Mouse (Mus musculus) retina, adult 2 months (tissue): ENCODE results near the gene Mal.
"Not testable (repeated sequence)": the region's sequence is repeated elsewhere in the genome, so short reads cannot be mapped to it uniquely, and the experiment has no call there.

Source experiments
- DNase-seq: peaks from one replicate; pipeline ENCODE4 v3.0.0-alpha.2; 2012; ENCODE audit warnings: low read depth, low spot score

Mal gene

DNA sequence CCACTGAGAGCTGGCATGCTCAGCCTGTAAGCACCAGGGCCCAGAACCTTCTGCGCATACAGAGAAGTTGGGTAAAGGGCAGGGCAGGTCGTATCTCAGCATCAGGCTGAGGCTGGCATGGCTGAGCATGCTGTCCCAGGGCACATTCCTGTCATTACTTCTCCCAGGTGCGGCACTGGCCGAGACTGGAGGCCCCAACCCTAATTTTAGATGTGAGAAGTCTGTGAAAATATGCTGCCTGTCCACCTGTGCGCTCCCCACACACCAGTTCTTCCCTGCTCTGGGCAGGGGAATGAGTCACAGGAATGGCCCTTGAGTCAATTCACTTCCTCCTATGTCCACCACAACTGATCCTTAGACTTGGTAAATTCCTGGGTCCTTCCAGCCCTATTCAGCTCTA lies 30.8 kb downstream of the Mal start:
- DNase-seq = no peak

DNA sequence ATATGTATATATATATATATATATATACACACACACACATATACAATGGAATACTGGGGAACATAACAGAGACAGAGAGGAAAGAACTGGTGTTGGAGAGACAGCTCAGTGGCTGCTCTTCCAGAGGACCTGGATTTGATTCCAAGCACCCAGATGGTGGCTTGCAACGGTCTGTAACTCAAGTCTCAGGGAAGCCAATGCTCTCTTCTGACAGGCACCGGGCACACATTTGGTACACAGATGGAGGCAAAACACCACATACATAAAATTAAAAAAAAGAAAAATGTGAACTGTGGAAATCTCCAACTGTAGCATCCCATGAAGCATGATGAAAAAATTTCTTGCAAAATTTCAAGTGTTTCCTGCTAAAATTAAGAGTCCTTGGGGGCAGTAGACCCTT lies 31.7 kb downstream of the Mal start:
- DNase-seq = no peak

DNA sequence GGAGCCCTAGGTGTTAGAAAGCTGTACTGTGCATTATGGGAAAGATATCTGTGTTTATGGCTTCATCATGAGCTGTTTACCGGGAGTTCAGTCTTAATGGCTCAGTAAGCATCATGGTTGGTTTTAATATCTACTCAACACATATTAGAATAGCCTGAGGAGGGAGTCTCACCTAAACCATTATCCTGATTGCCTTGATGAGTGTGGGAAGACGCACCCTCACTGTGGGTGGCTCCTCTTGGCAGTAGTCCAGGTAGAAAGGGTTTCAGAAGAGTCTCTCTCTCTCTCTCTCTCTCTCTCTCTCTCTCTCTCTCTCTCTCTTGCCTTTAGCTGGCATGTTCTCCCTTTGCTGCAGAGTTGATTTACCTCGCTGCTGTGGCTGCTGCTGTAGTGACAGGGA lies 34.4 kb downstream of the Mal start:
- no peak for DNase-seq

DNA sequence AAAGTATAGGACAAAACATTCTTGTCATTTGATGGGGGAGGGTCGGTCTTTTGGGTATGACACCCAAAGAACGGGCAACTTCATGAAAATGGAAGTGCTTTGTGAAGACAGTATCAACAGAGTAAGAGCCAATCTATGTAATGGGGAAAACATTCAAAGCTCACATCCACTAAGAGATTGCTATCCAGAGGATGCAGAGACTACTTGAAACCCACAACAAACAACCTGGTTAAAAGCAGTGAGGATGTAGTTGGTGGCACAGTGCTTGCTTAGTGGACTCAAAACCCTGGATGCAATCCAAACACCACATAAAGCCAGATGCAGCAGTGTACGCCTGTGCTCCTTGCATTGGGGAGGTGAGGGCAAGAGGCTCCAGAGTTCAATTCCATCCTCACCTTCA lies 37.2 kb downstream of the Mal start:
- no peak for DNase-seq

DNA sequence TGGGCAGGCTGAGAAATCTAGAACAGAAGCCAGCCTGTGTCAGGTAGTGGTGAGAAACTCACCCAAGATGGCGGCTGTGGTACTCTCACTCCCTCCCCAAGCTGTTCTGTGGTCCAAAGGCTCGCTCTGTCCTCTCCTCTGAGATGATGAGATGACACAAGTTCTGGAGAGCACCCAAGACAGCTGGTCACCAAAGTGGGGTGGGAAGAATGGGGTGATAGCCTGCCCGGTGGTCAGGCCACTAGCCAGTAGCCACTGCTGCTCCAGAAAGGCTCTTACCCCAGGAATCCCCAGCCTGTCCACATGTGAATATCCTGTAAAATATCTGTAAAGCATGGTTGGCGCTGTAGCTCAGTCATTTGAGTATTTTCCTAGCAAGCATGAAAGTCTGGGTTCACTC lies 44.2 kb downstream of the Mal start:
- DNase-seq = no peak

DNA sequence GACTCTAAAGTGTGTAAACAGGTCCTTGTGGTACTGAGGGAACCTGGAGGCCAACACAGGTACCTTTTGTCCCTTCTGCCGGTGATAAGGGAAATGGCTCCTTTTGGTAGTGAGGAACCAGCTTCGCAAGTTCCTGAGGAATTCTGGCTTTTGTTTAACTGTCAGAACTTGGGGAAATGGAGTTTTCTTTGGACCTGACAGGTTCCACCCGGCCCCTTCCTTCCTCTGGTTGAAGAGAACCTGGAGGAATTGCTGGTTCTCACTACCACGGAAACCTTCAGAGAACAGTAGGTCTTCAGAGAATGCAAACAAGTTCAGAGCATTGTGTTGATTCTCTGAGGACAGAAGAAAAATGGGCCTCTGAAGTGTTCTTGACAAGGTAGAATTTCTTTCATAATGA lies 45.1 kb downstream of the Mal start:
- no peak for DNase-seq

DNA sequence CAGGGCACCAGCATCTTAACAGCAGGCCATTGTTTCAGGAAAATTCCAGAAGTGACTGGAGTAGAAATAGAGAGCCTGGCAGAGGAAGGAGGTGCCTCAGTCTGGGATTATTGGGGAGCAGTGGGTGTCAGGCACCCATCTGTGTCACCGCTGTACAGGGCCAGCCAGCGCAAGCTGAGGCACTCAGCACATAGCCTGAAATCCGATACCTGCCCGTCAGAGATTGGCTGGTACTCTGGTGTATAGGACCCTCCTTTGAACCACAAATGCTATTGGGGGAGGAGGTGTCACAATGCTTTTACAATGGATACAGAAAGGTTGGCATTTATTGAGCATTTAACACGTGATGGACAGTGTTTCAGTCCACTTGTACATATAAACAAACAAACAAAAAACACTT lies 47.5 kb downstream of the Mal start:
- DNase-seq = no peak

DNA sequence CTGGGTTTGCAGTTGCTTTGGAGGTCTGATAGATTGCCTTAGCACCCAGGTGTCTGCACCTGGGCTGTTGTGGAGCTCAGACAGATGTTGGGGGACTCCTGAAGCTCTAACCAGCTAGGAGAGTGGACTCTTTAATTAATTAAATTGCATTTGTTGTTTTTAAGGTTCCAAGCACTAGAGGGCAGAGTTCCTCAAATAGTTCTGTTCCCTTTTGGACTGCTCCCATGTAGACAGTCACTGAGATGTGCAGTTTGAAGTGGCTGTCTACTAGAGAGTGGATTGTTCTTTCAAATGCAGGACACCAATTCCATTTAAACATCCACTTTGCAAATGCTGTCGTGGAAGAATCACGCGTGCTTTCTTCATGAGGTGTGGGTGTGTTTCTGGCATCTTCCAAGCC lies 48.3 kb downstream of the Mal start:
- no peak for DNase-seq

DNA sequence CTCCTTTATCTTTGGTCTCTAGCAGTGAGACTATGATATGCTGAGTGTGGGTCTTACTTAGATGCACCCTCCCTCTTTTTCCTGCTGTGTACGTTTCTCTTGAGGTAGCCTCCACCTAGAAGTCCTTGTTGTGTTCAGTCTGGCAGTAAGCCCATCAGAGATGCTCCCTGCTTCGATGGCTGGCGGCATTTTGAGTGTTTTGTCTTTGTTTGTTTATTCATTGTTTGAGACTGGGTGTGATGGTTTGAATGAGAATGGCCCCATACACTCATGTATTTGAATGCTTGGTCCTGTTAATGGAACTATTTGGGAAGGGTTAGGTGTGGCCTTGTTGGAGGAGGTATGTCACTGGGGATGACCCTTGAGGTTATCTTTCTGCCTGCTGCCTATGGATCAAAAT lies 51.3 kb downstream of the Mal start:
- no peak for DNase-seq

DNA sequence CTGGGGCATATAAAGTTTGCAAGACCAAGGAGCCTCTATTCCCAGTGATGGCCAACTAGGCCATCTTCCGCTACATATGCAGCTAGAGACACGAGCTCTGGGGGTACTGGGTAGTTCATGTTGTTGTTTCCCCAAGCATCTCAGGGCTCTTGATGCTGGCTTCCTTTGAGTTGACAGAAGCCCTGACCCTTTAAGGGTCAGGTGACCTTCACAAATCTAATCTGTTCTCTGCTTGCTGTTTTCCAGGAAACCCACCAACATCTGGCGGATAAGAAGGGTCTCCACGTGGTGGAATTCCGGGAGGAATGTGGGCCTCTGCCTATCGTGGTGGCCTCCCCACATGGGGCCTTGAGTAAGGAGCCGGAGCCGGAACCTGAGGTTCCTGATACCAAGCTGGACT lies 53.1 kb downstream of the Mal start:
- DNase-seq = not testable (repeated sequence)

DNA sequence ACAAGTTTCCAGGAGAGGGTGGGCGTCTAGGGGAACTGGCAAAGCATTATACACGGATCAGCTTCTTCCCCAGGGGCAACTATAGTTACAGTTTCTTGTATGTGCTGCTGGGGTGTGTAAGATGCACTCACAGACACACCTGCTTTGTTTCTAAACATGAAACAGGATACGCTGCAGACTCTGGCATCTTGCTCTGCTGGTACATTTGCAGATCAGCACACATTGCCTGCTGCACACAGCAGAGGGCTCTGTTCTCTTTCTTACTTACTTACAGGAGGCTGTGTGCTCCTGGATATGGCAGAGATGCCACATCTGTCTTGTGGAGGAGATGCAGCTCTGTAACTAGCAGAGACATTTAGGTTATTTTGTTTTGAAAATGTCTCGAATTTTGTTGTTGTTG lies 65.7 kb downstream of the Mal start:
- DNase-seq = no peak

DNA sequence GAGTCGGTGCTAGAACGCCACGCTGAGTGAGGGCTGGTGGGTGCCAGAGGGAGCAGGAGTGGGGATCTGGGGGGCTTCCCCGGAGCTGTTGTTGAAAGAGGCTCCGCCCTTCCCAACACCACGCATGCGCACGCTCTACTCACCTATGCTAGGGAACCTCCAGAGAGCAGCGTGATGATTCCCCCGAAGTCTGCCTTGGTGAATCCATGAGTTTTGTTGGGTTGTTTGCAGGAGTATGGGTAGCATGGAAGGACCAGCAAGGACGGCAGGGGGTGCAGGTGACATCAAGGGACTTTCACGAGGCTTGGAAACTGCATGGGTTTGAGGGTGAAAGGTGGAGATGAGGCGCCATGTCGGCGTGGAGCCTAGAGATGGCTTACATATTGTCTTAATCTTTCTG lies 66.3 kb downstream of the Mal start:
- DNase-seq = no peak

DNA sequence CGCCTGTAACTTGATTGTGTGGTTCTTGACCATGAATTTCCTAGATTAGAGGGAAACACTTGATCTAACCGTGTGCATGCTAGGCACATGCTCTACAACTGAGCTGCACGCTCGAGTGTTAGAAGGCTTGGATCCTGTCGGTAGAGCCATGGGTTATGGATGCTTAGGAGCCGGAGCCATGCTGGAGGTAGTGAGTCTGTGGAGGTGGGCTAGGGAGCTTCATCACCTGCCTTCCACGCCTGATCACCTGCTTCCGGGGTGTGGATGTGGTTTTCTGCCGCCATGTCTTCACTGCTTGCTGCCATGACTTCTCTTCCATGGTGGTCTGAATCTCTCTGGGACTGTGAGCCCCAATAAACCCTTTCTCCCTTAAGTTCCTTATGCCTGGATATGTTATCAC lies 67.6 kb downstream of the Mal start:
- DNase-seq = no peak

DNA sequence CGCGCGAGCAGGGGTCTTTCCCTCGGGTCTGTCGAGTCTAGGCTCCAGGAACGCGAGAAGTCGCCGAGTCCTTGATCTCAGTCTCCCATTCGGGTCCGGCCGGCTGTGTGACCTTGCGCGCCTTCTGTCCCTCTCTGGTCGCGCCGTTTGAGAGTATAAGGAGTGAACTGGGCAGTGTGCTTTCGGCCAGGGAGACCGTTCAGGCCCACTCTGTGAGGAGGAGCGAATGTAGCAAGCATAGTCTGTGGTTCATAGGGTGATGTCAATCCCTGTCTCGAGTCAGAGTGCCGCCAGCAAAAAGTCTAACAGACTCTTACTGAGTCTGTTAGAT lies 69.0 kb downstream of the Mal start:
- DNase-seq = no peak

DNA sequence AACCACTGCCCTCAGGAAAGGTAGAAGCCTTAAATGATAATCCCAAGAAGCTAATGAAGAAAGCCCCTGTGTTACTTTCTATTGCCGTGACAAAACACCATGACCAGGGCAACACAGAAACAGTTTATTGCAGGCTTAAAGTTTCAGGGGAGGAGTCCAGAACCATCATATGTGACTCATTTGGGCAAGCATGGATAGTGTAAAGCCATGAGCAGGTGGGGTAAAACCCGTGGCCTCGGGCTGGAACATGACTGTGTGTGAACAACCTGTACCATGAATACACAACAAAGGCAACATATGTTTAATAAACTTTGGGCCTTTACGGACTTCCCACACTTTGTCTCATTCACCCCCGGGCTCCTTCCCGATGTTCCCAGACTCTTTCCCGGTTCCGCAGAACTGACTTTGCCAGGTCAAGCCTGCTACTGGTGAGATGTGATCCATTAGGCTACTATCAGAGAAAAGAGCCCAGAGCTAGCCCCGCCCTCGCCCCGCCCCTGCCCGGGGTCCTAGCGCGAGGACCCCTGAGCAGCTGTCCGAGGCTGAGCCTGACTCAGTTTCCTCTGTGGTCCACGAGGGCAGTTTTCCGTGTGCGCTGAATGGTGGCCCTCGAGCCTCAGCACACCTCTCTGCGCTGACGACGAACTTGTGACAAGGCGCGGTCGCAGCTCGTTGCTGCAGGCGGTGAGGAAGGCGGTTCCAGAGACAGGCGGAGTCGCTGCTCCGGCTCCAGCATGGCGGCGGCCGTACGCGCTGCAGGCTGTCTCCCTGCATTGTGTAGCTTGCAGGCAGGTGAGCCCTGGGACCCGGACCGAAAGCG lies 69.6 kb downstream of the Mal start, which contains the start of the genes Zfp661 and Mrps5:
Zfp661 (minus strand) TSS at position 401 of the 820 bp plus-strand sequence.
Mrps5 (plus strand) TSS at position 529 of the 820 bp plus-strand sequence.
- DNase-seq = peak; percentile 71

DNA sequence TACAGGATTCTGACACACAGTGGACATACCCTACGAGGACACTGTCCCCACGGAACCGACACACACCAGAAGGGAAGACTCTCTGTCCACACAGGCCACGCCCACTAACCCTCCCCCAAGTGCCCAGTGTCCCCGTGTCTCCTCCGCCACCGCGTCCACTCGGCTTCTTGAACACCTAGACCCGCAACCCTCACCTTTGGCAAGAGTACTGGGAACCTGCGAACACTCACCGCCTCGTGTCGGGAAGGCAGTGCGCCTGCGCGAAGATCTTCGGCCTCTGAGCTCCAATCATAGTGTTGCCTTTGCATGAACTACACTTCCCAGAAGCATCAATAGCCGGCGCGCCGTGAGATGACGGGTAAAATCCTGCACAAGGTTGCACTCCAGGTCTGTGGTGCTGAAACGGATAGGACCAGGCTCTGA lies 72.0 kb downstream of the Mal start:
- DNase-seq = peak; percentile 89
